Mouse (Mus musculus) cerebellum, adult 18-20 months (tissue): Measurements from ENCODE around the gene Dlg1.
A peak's percentile ranks its signal among the peaks of the same experiment; 100 is the strongest.

ENCODE experiments used
- DNase-seq, 2 experiments: peaks; one replicate each; pipeline ENCODE4 v3.0.0; 2021

Dlg1 gene

GRCm38 (mm10) chr16:31865242-31865641 lies 202.0 kb downstream of the Dlg1 start:
- no peak for DNase-seq

DNA sequence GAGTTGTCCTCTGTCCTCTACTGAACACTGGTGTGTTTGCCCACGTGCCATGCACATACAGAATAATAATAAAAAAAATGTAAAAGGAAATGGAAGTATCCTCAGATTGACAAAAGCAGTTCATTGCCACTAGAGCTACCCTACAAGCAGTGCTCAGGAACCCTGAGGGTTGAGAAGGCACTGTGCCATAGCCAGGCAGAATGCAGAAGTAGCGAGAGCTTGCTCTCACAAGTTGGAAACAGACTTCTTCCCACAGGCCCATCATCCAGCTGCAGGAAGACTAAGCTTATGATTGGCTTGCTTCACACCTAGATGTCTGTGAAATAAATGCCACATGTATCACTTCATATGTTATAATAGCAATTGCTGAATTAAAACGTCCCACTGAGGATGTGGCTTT lies 203.7 kb downstream of the Dlg1 start:
- DNase-seq, result no peak

GRCm38 (mm10) chr16:31867736-31868135 lies 204.5 kb downstream of the Dlg1 start:
- peak; percentile 51 to 57 for DNase-seq

GRCm38 (mm10) chr16:31873721-31874120 lies 210.5 kb downstream of the Dlg1 start:
- DNase-seq, result no peak

GRCm38 (mm10) chr16:31875391-31875790 lies 212.1 kb downstream of the Dlg1 start:
- DNase-seq, result peak in 1 of 2 experiments; percentile 9

GRCm38 (mm10) chr16:31876386-31876785 lies 213.1 kb downstream of the Dlg1 start:
- peak; percentile 76 to 83 for DNase-seq

DNA sequence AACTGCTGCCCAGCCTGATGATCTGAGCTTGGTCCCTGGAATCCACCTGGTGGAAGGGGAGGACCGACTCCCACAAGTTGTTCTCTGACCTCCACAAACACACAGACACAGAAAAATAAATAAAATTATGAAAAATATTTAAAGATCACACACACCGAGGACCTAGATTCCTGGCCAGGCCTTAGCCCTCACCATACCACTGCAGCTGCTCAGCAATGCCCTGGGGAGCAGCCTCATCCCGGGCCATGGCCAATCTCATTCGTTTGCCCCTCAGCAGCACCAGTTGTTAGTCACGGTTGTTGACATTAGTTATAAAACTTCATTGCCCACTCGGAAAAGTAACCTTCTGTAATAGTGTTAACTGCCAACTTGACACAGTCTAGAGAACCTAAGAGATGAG lies 214.8 kb downstream of the Dlg1 start:
- no peak for DNase-seq

GRCm38 (mm10) chr16:31878573-31879257 lies 215.5 kb downstream of the Dlg1 start, which contains the start of gene Meltf:
TSS of gene Meltf (plus strand) at chr16:31878810.
- DNase-seq, result peak; percentile 79 to 82

DNA sequence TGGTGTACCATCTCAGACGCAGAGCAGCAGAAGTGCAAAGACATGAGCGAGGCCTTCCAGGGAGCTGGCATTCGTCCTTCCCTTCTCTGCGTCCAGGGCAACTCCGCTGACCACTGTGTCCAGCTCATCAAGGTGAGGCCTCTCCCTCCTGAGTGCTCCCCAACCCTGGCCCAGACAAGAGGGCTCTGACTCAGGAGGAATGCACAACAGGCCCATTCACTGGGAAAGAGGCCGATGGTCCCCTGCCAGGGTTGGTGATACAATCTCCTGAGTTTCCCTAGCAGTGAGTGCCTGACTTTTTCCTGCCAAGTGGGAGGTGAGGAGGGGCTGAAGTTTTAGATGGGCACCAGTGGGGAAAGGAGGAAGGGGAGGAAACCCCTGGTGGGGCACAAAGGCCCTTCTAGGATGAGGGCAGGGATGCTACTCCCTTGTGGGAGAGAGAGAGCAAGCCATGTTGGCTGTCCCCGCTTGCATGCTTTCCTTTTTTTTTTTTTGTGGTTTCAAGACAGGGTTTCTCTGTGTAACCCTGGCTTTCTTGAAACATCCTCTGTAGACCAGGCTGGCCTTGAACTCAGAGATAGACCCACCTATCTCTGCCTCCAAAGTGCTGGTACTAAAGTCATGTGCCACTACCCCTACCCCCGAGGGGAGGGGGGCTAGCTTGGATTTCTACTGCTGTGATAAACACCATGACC lies 217.1 kb downstream of the Dlg1 start:
- DNase-seq, result no peak

GRCm38 (mm10) chr16:31882381-31882908 lies 219.2 kb downstream of the Dlg1 start:
- DNase-seq, result no peak

GRCm38 (mm10) chr16:31883302-31883701 lies 220.1 kb downstream of the Dlg1 start:
- DNase-seq, result no peak

- DNase-seq, result no peak
These were observed 220.7 kb downstream of the Dlg1 start for GRCm38 (mm10) chr16:31883902-31884301.

- no peak for DNase-seq
These were observed 227.7 kb downstream of the Dlg1 start for GRCm38 (mm10) chr16:31890907-31891306.

GRCm38 (mm10) chr16:31893396-31894141 lies 230.3 kb downstream of the Dlg1 start:
- DNase-seq, result no peak

DNA sequence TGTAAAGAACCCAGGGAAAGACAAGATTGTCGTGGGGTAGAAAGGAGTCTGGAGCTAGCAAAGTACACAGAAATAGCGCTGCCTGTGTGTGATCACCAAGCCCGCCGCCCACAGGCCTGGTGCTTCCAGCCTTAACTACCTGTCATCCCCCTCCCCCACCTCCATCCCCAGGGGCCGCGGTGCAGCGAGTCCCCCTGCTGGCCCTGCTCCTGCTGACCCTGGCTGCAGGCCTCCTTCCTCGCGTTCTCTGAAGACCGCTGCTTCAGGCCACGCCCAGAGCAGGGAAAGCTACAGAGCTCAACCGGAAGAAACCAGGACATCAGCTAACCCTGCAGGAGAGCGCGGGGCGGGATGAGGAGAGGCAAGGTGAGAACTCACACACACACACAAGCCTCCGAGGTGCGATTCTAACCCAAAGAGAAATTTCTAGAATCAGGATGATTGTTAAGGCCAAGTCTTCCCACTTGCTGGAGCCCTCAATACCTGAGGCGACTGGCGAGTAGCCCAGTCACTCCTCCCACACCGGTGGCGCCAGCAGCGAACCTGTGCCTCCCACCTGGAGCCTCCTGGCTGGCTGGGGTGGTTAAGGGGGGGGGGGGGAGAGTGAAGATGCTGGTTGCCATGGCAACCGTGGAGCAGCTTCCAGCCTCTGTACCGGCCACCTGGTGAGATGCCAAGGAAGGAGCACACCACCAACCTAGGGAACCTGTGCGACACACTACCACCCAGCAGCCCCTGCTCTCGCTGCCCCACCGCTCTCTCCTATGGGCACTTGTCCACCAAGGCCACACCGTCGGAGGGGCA lies 233.9 kb downstream of the Dlg1 start:
- peak; percentile 58 to 63 for DNase-seq

DNA sequence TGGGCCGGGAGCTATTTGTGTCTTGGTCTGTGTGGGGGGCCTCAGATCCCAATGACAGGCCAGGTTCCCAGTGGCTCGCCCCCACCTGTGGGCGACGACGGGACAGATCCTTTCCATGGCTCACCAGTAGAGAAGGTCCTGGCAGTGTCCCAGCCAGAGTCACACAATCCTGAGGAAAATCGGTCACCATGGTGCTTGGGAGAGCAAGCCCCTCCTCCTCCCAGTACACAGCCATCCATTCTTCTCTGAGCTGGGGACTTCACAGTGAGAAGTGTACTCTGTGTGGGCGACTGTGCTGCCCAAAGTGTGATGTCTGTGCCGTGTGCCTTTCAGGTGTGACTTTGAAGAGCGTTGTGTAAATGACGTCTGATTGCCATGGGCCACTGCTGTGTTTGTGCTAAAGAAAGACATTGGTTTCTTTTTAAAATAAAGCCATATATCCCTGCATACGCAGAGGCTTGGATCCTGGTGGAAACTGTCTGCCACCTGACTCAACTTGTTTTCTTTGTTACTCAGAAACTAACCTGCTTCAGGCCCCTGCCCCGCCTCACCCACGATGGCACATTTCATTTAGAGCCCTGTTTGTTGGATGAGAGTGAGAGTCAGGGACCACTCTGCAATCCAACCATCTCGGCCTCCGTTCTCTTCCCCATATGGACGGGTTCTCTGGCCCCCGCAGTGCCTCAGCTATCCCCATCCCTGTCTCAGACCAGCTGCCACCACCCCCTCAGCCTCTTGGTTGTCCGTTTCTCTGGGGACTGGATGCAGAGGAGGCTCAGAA lies 235.5 kb downstream of the Dlg1 start:
- no peak for DNase-seq

GRCm38 (mm10) chr16:31901886-31902285 lies 238.6 kb downstream of the Dlg1 start:
- DNase-seq, result no peak

- no peak for DNase-seq
These were observed 240.0 kb downstream of the Dlg1 start for GRCm38 (mm10) chr16:31903239-31903638.

DNA sequence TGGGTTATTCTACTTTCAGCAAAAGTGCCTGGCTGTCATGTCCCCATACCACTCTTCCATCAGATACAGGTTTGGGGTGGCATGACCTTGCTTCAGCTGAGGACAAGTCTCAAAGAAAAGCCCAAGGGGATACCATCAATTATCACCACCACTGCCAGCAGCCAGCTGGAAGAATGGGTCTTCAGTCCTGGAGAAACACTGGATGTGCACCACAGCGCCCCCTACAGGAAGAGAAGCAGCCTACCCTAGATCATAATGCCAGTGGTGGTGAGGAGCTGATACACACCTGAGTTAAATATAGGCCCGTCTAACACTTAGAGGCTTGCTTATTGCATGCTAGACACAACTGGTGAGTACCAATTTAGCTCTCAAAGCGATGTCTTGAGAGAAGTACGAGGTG lies 242.1 kb downstream of the Dlg1 start:
- no peak for DNase-seq

DNA sequence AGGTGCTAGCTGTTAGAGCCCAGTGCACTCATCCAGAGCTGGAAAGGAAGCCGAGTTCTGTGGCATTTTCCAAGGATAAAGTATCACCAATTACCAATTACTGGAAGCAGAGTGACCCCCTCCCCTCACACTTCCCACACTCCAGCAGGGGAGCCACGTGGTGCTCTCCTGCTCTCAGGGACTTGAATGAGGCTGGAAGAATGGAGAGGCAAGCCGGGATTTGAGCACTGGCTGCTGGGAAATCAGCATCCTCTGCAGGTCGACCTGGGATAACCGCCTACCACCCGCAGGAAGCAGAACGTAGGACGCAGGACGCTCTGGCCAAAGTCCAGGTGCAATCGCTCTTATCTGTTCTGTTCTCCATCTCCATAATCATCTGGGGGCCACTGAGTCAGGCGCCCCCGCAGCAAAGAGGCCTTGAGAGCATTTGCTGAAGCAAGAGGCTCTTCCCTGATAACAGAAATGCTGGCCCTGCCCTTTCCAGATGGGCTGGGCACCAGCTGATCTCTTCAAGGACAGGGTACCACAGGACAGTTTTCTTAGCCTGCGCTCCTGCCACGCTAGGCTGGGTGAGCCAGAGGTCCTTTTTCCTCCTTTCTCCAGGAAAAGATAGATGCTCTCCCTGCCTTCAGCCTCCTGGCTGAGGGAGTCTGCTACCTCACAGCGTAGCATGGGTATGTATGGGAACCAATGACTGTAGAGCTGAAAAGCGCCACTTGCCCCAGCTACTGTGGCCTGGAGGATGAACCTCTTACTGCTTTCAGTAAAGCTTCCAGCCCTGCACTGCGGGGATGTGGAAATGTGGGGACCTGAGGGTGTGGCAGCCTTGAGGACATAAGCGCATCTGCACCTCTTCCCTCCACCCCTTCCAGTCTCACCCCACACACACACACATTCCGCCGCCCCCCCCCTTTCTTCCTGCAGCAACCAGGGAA lies 242.9 kb downstream of the Dlg1 start:
- no peak for DNase-seq

GRCm38 (mm10) chr16:31906896-31907295 lies 243.7 kb downstream of the Dlg1 start:
- DNase-seq, result no peak
